8 mouse cellular contexts compared by ENCODE assay signal in the genomic region with DNA sequence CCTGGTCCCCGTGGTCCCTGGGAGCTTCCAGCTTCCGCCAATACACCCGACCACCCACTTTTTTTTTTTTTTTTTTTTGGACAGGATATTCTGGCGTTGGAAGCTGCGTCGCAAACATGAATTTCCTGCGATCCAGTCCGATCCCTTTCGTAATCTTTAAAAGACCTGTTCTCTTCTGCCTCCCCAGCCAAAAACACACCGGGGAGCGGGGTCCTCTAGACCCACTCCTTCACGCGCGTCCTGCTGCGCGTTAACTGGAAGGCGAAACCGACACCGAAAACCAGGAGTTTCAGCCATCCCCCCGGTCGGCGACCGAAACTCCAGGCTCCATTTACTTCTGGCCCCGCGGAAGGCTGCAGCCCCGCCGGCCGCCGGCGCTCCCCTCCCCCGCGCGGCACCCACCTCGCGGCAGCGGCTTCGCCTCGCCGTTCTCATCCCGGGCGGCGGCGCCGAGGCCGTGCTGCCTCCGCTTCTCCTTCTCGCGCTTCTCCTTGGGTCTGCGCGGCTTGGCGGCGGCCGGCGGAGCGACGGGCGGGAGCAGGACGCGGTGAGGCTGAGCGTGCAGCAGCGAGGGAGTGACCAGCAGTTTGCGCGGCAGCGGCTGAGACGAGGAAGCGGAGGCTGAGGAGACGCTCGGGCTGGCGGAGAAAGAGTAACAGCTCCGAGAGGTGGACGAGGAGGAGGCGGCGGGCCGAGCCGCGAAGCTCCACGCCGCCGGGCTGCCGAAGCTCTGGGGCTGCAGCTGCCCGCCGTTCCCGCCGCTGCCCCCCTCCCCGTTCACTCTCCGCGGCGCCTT. TPM values are rescaled to one million over a fixed set of nuclear protein-coding genes. Genes with fewer than 3 reads are reported as not detected.
DNase-seq lines count a peak whose midpoint lies in the region; ATAC-seq and TF ChIP-seq lines count a peak whose summit lies in the region.

No protein-coding gene starts in this region.

- WGBS in hindbrain, postnatal 0 days = under 1% methylated on average over 79 of the region's 88 CpGs
- under 1% methylated on average over 63 of the region's 88 CpGs for WGBS in limb, embryonic 14.5 days
- under 1% methylated on average over 88 of the region's 88 CpGs for WGBS in midbrain, embryonic 13.5 days

- peak overlapping the region; percentile 98 for H3K27ac ChIP-seq in brown adipose tissue, adult 24 weeks (replicated peaks; ENCODE audit: low read depth, low read length)
- H3K27ac ChIP-seq in hindbrain, postnatal 0 days = peak overlapping the region; percentile 99
- H3K27ac ChIP-seq in limb, embryonic 14.5 days (replicated peaks; ENCODE audit: low read depth, low read length) = peak overlapping the region; percentile 99
- H3K27ac ChIP-seq in midbrain, embryonic 13.5 days = peak overlapping the region; percentile 99

- H3K4me1 ChIP-seq in brown adipose tissue, adult 24 weeks (ENCODE audit: control insufficient read depth, insufficient read depth, insufficient read length, low read length) = peaks cover 12% of the 10 kb centered on the region
- peaks cover 6% of the 10 kb centered on the region; the same call in 1 of the 2 replicates for H3K4me1 ChIP-seq in hindbrain, postnatal 0 days (ENCODE audit: insufficient read depth, low read length)
- peaks cover 8% of the 10 kb centered on the region for H3K4me1 ChIP-seq in limb, embryonic 14.5 days (ENCODE audit: control insufficient read depth, insufficient read depth, low read length)
- H3K4me1 ChIP-seq in midbrain, embryonic 13.5 days (replicated peaks) = peaks cover 19% of the 10 kb centered on the region

- DNase-seq in cerebellum, postnatal 10 days = peak; percentile 77 to 78
- DNase-seq in cerebellum, adult 11-12 months = no peak
- peak; percentile 12 to 36 for DNase-seq in gastrocnemius, adult 8-10 months (ENCODE audit: low spot score in 2 of 2)
- DNase-seq in hindbrain, postnatal 0 days (ENCODE audit: low spot score) = peak; percentile 67
- DNase-seq in limb, embryonic 14.5 days (ENCODE audit: low spot score) = peak; percentile 50
- DNase-seq in spleen, adult 12 weeks (ENCODE audit: low spot score) = peak; percentile 59

- no peak for TF ChIP-seq POLR2A in limb, embryonic 14.5 days (IDR thresholded peaks at IDR 0.05; ENCODE audit: borderline replicate concordance, extremely low read depth, insufficient read depth, insufficient read length)

- peak overlapping the region; percentile 64 for H3K4me2 ChIP-seq in hindbrain, postnatal 0 days (ENCODE audit: low read depth, low read length)
- H3K4me2 ChIP-seq in limb, embryonic 14.5 days (replicated peaks; ENCODE audit: low read depth, low read length, severe bottlenecking) = peak overlapping the region; percentile 75
- peak overlapping the region; percentile 67 for H3K4me2 ChIP-seq in midbrain, embryonic 13.5 days (replicated peaks)

- H3K9me3 ChIP-seq in hindbrain, postnatal 0 days (ENCODE audit: low read length) = no peaks in the 10 kb centered on the region
- no peaks in the 10 kb centered on the region for H3K9me3 ChIP-seq in limb, embryonic 14.5 days (ENCODE audit: control insufficient read depth, low read length)
- H3K9me3 ChIP-seq in midbrain, embryonic 13.5 days = no peaks in the 10 kb centered on the region

- H3K9ac ChIP-seq in hindbrain, postnatal 0 days (replicated peaks; ENCODE audit: low read length) = peak overlapping the region; percentile 90
- H3K9ac ChIP-seq in limb, embryonic 14.5 days (ENCODE audit: low read depth, low read length, severe bottlenecking) = peak overlapping the region; percentile 95
- peak overlapping the region; percentile 95 for H3K9ac ChIP-seq in midbrain, embryonic 13.5 days (replicated peaks)

- ATAC-seq in hindbrain, postnatal 0 days = peak; percentile 77
- peak; percentile 67 for ATAC-seq in limb, embryonic 14.5 days (ENCODE audit: low FRiP score, low read depth)
- ATAC-seq in midbrain, embryonic 13.5 days = peak; percentile 85

- H3K4me3 ChIP-seq in brown adipose tissue, adult 24 weeks (ENCODE audit: insufficient read depth, low read depth, low read length) = peak overlapping the region; percentile 100
- H3K4me3 ChIP-seq in hindbrain, postnatal 0 days (ENCODE audit: low read length) = peak overlapping the region; percentile 82
- peak overlapping the region; percentile 91 for H3K4me3 ChIP-seq in limb, embryonic 14.5 days (replicated peaks; ENCODE audit: low read length)
- H3K4me3 ChIP-seq in midbrain, embryonic 13.5 days (replicated peaks) = peak overlapping the region; percentile 90

- H3K27me3 ChIP-seq in hindbrain, postnatal 0 days (ENCODE audit: insufficient read depth, low read length) = no peaks in the 10 kb centered on the region
- H3K27me3 ChIP-seq in limb, embryonic 14.5 days (ENCODE audit: control insufficient read depth, insufficient read depth, low read length) = no peaks in the 10 kb centered on the region
- no peaks in the 10 kb centered on the region for H3K27me3 ChIP-seq in midbrain, embryonic 13.5 days

- TF ChIP-seq CTCF in hindbrain, postnatal 0 days (IDR thresholded peaks at IDR 0.05; ENCODE audit: low read depth) = no peak

- H3K36me3 ChIP-seq in hindbrain, postnatal 0 days (ENCODE audit: insufficient read depth, low read length) = no peaks in the 10 kb centered on the region
- peaks cover under 1% of the 10 kb centered on the region; the same call in 1 of the 2 replicates for H3K36me3 ChIP-seq in limb, embryonic 14.5 days (ENCODE audit: control insufficient read depth, insufficient read depth, low read length)
- no peaks in the 10 kb centered on the region for H3K36me3 ChIP-seq in midbrain, embryonic 13.5 days

RNA-seq across cellular contexts. Expression of gene Rsbn1l, which starts 5.1 kb away (rescaled TPM):
- polyA plus RNA-seq in brown adipose tissue, adult 24 weeks (2012; ENCODE audit: insufficient read depth, insufficient read length, missing spikeins) = 4.8 and 6.7 TPM in 2 replicates
- 1 to 10 TPM; 7.6 to 9.1 (median 8.9) TPM for total RNA-seq in gastrocnemius, adult 8-10 months (2022)
- total RNA-seq in hindbrain, postnatal 0 days (2014; rRNA removed) = 4.5 and 5.5 TPM in 2 replicates
- polyA plus RNA-seq in hindbrain, postnatal 0 days (2015; fragmentation: Nextera tagmentation; extraction: Ambion mirVana) = 3.7 and 4.0 TPM in 2 replicates
- 7.6 and 8.0 TPM in 2 replicates for polyA plus RNA-seq in limb, embryonic 14.5 days (2012; rRNA removed)
- 5.9 and 6.6 TPM in 2 replicates for polyA plus RNA-seq in limb, embryonic 14.5 days (2014; fragmentation: Nextera tagmentation; extraction: Ambion mirVana)
- 5.7 and 6.4 TPM in 2 replicates for polyA plus RNA-seq in midbrain, embryonic 13.5 days (2015; fragmentation: Nextera tagmentation; extraction: Ambion mirVana)
